In the genomic region with DNA sequence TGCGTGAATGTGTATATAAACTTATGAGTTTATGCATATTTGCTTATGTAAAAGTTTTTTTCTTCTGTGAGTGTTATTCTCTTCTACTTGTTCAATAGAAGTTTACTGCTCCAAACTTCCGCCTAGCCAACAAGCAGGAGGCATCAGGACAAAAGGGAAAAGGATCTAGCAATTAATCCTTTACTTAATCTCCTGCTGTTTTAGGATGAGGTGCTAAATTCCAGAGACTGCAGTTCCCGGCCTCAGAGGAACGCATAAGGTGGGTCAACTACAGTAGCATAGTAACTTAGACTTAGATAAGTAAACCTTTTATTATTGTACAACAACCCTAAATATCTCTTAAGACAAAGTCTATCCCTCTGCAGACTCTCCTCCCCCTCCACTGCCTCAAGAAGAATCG, we compare ENCODE assay signal across 13 mouse cellular contexts. TPM values are rescaled to one million over a fixed set of nuclear protein-coding genes. Genes with fewer than 3 reads are reported as not detected.
"Had no signal": no experiment of that assay in that cellular context is flagged by ENCODE, and none has a peak within 500 bp of the region (broad histone marks: within the 10 kb centered on the region; RNA-seq: fewer than 3 reads in every experiment).

No protein-coding gene starts in this region.

- DNase-seq: retina, postnatal 1 day; right cerebral cortex, adult 18-20 months; right cerebral cortex, postnatal 14 days; right cerebral cortex, postnatal 25 days; right cerebral cortex, postnatal 4 days; spleen, adult 18-20 months; thymus, adult 18-20 months; thymus, adult 2 months; thymus, postnatal 14 days; thymus, postnatal 25 days; thymus, postnatal 36 days; thymus, postnatal 4 days had no signal

RNA-seq across cellular contexts. Expression of a gene that starts 19.6 kb away (rescaled TPM):
- total RNA-seq: neutrophil, adult 5-6 weeks had no signal
